Mouse (Mus musculus): ENCODE measurements at regions not wholly inside any gene's neighbourhood (a gene's known extent, or its start where the extent isn't known, plus 50 kb on each side); places are given as distances from the start of the nearest gene placed in this dataset.
A peak's percentile ranks its signal among the peaks of the same experiment; 100 is the strongest.

- DNase-seq (ENCODE audit: low spot score in 2 of 2), result no peak
Measured at GRCm38 (mm10) chr6:100052406-100052805, 234.9 kb downstream of the Rybp start.

GRCm38 (mm10) chr6:100049036-100049435 is 238.2 kb downstream of the Rybp start:
- no peak for DNase-seq (ENCODE audit: low spot score in 2 of 2)

GRCm38 (mm10) chr6:100046186-100046990 is 240.9 kb downstream of the Rybp start:
- no peak for DNase-seq (ENCODE audit: low spot score in 2 of 2)

GRCm38 (mm10) chr6:100045109-100045508 is 242.2 kb downstream of the Rybp start:
- no peak for DNase-seq (ENCODE audit: low spot score in 2 of 2)

- DNase-seq (ENCODE audit: low spot score in 2 of 2), result no peak
Measured at GRCm38 (mm10) chr6:100041161-100041560, 246.1 kb downstream of the Rybp start.

GRCm38 (mm10) chr6:100040459-100040984 is 246.8 kb downstream of the Rybp start:
- DNase-seq (ENCODE audit: low spot score in 2 of 2), result no peak

GRCm38 (mm10) chr6:100032701-100033100 is 254.6 kb downstream of the Rybp start:
- peak; percentile 20 to 58 for DNase-seq (ENCODE audit: low spot score in 2 of 2)

- no peak for DNase-seq (ENCODE audit: low spot score in 2 of 2)
Measured at GRCm38 (mm10) chr6:100030522-100030921, 256.8 kb downstream of the Rybp start.

GRCm38 (mm10) chr6:100030010-100030409 is 257.3 kb downstream of the Rybp start:
- no peak for DNase-seq (ENCODE audit: low spot score in 2 of 2)

- no peak for DNase-seq (ENCODE audit: low spot score in 2 of 2)
Measured at GRCm38 (mm10) chr6:100027524-100027923, 259.8 kb downstream of the Rybp start.

GRCm38 (mm10) chr6:100025531-100025951 is 261.7 kb downstream of the Rybp start:
- no peak for DNase-seq (ENCODE audit: low spot score in 2 of 2)

GRCm38 (mm10) chr6:100023434-100024095 is 263.7 kb downstream of the Rybp start:
- DNase-seq (ENCODE audit: low spot score in 2 of 2), result no peak

GRCm38 (mm10) chr6:100019016-100019415 is 268.3 kb downstream of the Rybp start:
- no peak for DNase-seq (ENCODE audit: low spot score in 2 of 2)

- DNase-seq (ENCODE audit: low spot score in 2 of 2), result no peak
Measured at GRCm38 (mm10) chr6:100013949-100014348, 273.3 kb downstream of the Rybp start.

- DNase-seq (ENCODE audit: low spot score in 2 of 2), result peak; percentile 18 to 23
Measured at GRCm38 (mm10) chr6:100011520-100012062, 275.7 kb downstream of the Rybp start.

- no peak for DNase-seq (ENCODE audit: low spot score in 2 of 2)
Measured at GRCm38 (mm10) chr6:100010954-100011481, 276.3 kb downstream of the Rybp start.

GRCm38 (mm10) chr6:99999711-100000365 is 273.6 kb upstream of the Prok2 start:
- no peak for DNase-seq (ENCODE audit: low spot score in 2 of 2)

- DNase-seq (ENCODE audit: low spot score in 2 of 2), result no peak
Measured at GRCm38 (mm10) chr6:99995970-99996956, 270.1 kb upstream of the Prok2 start.

GRCm38 (mm10) chr6:99994026-99994425 is 267.8 kb upstream of the Prok2 start:
- DNase-seq (ENCODE audit: low spot score in 2 of 2), result no peak

GRCm38 (mm10) chr6:99991079-99991478 is 264.9 kb upstream of the Prok2 start:
- peak; percentile 24 to 57 for DNase-seq (ENCODE audit: low spot score in 2 of 2)
